Mouse (Mus musculus) heart, adult 2 months (tissue): Measurements from ENCODE around the gene Cplx2. TPM values are rescaled to one million over a fixed set of nuclear protein-coding genes. Genes with fewer than 3 reads are reported as not detected.

ENCODE experiments used
- DNase-seq, 2 experiments: peaks; one replicate each; pipeline ENCODE4 v3.0.0; 2021
- H3K27ac ChIP-seq: fragments of 200-600 bp; 2 replicates; pipeline ENCODE4 v1.8.1; 2022
- H3K27me3 ChIP-seq: fragments of 200-500 bp; 2 replicates; pipeline ENCODE4 v1.6.1; 2012; ENCODE audit warnings: mild to moderate bottlenecking, low read length, inconsistent platforms, mixed read lengths; ENCODE audit not compliant: control insufficient read depth, insufficient read depth
- H3K36me3 ChIP-seq: fragments of 200-500 bp; 2 replicates; pipeline ENCODE4 v1.6.1; 2012; ENCODE audit warnings: low read length, inconsistent platforms; ENCODE audit not compliant: control insufficient read depth, insufficient read depth
- H3K4me1 ChIP-seq: fragments of 200-500 bp; 2 replicates; pipeline ENCODE4 v1.6.1; 2011; ENCODE audit warnings: low read length; ENCODE audit not compliant: control insufficient read depth, insufficient read depth
- H3K4me3 ChIP-seq: fragments of 200-600 bp; 2 replicates; pipeline ENCODE4 v1.8.1; 2022
- H3K79me2 ChIP-seq: fragments of 200-500 bp; replicated peaks from 2 replicates; pipeline ENCODE4 v1.6.1; 2012; ENCODE audit warnings: mild to moderate bottlenecking, inconsistent platforms, low read length, moderate library complexity, mixed read lengths; ENCODE audit not compliant: control insufficient read depth, insufficient read depth
- H3K9ac ChIP-seq: fragments of 200-500 bp; 2 replicates; pipeline ENCODE4 v1.6.1; 2012; ENCODE audit warnings: low read depth, mild to moderate bottlenecking, control low read depth, inconsistent platforms, low read length, mixed read lengths
- CTCF ChIP-seq: fragments of 200-600 bp; IDR thresholded peaks from 2 replicates; pipeline ENCODE4 v1.8.1; 2022; ENCODE audit warnings: antibody characterized with exemption, mild to moderate bottlenecking, moderate library complexity
- EP300 ChIP-seq: fragments of 200-500 bp; IDR thresholded peaks from 2 replicates; pipeline ENCODE4 v1.6.1; 2011; ENCODE audit warnings: low read depth, low read length, control low read depth; ENCODE audit not compliant: insufficient read depth
- POLR2A ChIP-seq: fragments of 200-500 bp; IDR thresholded peaks from 2 replicates; pipeline ENCODE4 v1.6.1; 2011; ENCODE audit warnings: mild to moderate bottlenecking, low read depth, low read length, control low read depth; ENCODE audit not compliant: insufficient read depth
- WGBS: fragments of 180-500 bp; shearing (Covaris S2); methylation state at CpG from one replicate; pipeline ENCODE4 v1.1.7; 2018; 5-methylcytosine and 5-hydroxymethylcytosine counted together
- intact Hi-C: fragments of 180-260 bp; cut with DNase I; formaldehyde crosslinking; loops from one replicate; pipeline ENCODE4 v1.15.1; 2025
- polyA plus RNA-seq: library from polyadenylated mRNA; depleted of rRNA; stranded (reverse); fragments of >200 nt; gene quantifications from 2 replicates; pipeline ENCODE4 v1.2.3, GENCODE M21; 2012
- total RNA-seq, 2 experiments: library from RNA; stranded (reverse); gene quantifications; 2 replicates each; pipeline ENCODE4 v1.2.3; 2021

The Cplx2 gene
- total and polyA plus RNA-seq, 3 experiments = 2.3 to 3.0 (median 2.4) TPM

DNA sequence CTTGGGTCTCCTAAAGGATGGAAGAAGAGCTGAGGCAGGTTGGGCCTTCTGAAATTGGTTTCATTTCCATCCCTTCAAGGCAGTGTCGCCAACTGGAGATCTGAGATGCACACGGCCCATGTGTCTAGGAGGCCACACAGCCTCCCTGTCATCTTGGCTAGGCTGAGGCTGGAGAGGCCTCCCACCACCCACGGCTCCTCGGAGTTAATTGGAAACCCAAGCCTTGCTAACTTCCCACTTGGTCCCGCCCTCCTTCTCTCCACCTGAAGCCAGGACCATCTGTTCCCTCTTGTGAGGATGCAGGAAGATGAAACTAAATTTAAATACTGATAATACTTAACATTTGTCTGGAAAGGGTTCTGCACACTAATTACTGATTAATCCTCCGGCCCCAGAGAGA is 34.1 kb upstream of the Cplx2 start:
- Histone ChIP-seq H3K4me1 (no peaks in the 10 kb centered on the region), H3K27ac (no peak overlapping the region), H3K9ac (no peak overlapping the region), H3K4me3 (no peak overlapping the region), H3K27me3 (no peaks in the 10 kb centered on the region), H3K79me2 (no peaks in the 10 kb centered on the region), H3K36me3 (no peaks in the 10 kb centered on the region)
- no peak for DNase-seq
- intact Hi-C loops = no loop called here
- TF ChIP-seq CTCF = no peak
- no peak for TF ChIP-seq POLR2A
- no peak for TF ChIP-seq EP300
- WGBS = 72% methylated on average over 6 of the region's 6 CpGs

- 63% methylated on average over 7 of the region's 7 CpGs for WGBS
- no peaks in the 10 kb centered on the region for H3K79me2 ChIP-seq
- no peak overlapping the region for H3K4me3 ChIP-seq
- TF ChIP-seq POLR2A = no peak
- no peak for TF ChIP-seq EP300
- TF ChIP-seq CTCF = 0 out of 2 replicates have a peak, but pooled peaks have one; percentile 11
- H3K27me3 ChIP-seq = no peaks in the 10 kb centered on the region
- H3K4me1 ChIP-seq = no peaks in the 10 kb centered on the region
- DNase-seq = no peak
- intact Hi-C loops = no loop called here
- no peaks in the 10 kb centered on the region for H3K36me3 ChIP-seq
- H3K9ac ChIP-seq = no peak overlapping the region
- H3K27ac ChIP-seq = no peak overlapping the region
Observed at GRCm38 (mm10) chr13:54337541-54337940, 33.6 kb upstream of the Cplx2 start.

DNA sequence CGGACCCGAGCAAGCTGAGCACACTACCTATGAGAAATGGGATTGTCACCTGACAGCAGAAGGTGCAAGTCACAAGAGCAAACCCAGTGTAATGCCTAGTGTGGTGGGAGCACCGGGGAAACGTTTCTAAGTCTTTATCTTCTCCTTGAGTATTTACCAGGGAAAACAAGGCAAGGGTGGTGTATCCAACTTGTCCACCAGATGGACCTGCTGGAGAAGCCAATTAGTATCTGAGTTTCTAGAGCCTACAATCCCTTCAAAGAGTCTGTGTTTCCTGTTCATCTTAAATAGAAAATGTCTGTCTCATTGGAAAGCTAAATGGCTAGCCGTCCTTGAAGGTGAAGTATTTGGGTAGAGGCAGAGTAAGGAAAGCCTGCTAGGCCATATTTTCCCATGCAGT is 32.3 kb upstream of the Cplx2 start:
- no peak for DNase-seq
- no peak overlapping the region for H3K27ac ChIP-seq
- no peaks in the 10 kb centered on the region for H3K27me3 ChIP-seq
- no peaks in the 10 kb centered on the region for H3K36me3 ChIP-seq
- H3K79me2 ChIP-seq = no peaks in the 10 kb centered on the region
- 79% methylated on average over 5 of the region's 5 CpGs for WGBS
- H3K9ac ChIP-seq = no peak overlapping the region
- TF ChIP-seq CTCF = no peak
- TF ChIP-seq EP300 = no peak
- no peak overlapping the region for H3K4me3 ChIP-seq
- intact Hi-C loops = no loop called here
- H3K4me1 ChIP-seq = no peaks in the 10 kb centered on the region

GRCm38 (mm10) chr13:54345885-54346647 is 25.1 kb upstream of the Cplx2 start:
- H3K4me1 ChIP-seq = no peaks in the 10 kb centered on the region; the same call in 1 of the 2 replicates
- no peak overlapping the region for H3K9ac ChIP-seq
- intact Hi-C loops = no loop called here
- DNase-seq = no peak
- no peak overlapping the region for H3K27ac ChIP-seq
- H3K79me2 ChIP-seq = no peaks in the 10 kb centered on the region
- H3K27me3 ChIP-seq = no peaks in the 10 kb centered on the region
- H3K36me3 ChIP-seq = no peaks in the 10 kb centered on the region
- no peak overlapping the region for H3K4me3 ChIP-seq
- WGBS = 83% methylated on average over 15 of the region's 15 CpGs
- TF ChIP-seq EP300 (no peak), POLR2A (no peak), CTCF (no peak)

- H3K36me3 ChIP-seq = no peaks in the 10 kb centered on the region
- H3K27me3 ChIP-seq = no peaks in the 10 kb centered on the region
- no peak overlapping the region for H3K9ac ChIP-seq
- no peak overlapping the region for H3K4me3 ChIP-seq
- H3K27ac ChIP-seq = no peak overlapping the region
- intact Hi-C loops = no loop called here
- no peak for DNase-seq
- TF ChIP-seq POLR2A (no peak), CTCF (no peak), EP300 (no peak)
- WGBS = 48% methylated on average over 5 of the region's 5 CpGs
- H3K4me1 ChIP-seq = no peaks in the 10 kb centered on the region; the same call in 1 of the 2 replicates
- H3K79me2 ChIP-seq = no peaks in the 10 kb centered on the region
Observed at GRCm38 (mm10) chr13:54348011-54348410, 23.1 kb upstream of the Cplx2 start.

DNA sequence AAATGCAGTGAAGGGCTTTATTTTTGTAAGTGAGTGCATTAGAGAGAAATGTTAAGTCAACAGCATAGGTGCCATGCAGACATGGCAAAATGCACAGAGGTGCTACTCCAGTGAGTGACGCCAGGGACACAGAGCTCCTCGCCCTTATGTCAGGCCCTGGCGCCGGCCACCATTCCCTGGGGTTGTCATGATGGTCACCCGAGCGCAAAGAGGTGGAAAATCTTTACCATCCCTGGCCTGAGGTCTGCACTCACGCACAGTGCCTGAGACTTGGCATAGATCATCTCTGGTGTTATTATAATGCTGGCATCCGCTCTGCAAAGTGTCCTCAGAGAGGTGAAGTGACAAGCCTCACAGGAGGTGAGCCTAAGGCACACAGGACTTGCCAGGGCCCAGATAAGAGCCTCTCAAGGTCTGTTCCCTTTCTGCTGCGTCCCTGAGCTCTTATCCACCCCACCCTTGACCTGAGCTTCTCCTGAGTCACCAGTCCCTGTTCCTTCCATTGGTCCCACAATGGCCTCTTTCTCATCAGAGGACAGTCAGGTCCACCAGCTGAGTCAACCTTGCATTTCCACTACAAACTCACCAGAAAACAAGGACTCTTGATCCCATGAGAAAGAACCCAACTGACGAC is 21.9 kb upstream of the Cplx2 start:
- Histone ChIP-seq H3K4me1 (no peaks in the 10 kb centered on the region; the same call in 1 of the 2 replicates), H3K4me3 (no peak overlapping the region), H3K9ac (no peak overlapping the region), H3K36me3 (no peaks in the 10 kb centered on the region), H3K27me3 (no peaks in the 10 kb centered on the region), H3K79me2 (no peaks in the 10 kb centered on the region), H3K27ac (no peak overlapping the region)
- intact Hi-C loops = no loop called here
- TF ChIP-seq POLR2A (no peak), EP300 (no peak), CTCF (no peak)
- no peak for DNase-seq
- WGBS = 82% methylated on average over 10 of the region's 10 CpGs
